Mouse (Mus musculus) forebrain, embryonic 11.5 days (tissue): ENCODE data around the gene Tfeb. TPM values are rescaled to one million over a fixed set of nuclear protein-coding genes. Genes with fewer than 3 reads are reported as not detected.

Source experiments
- ATAC-seq: fragments of 200-750 bp; cut with Nextera tagmentation; replicated peaks from 2 replicates; pipeline ENCODE4 v1.8.0; 2017; ENCODE audit warnings: moderate TSS enrichment; ENCODE audit not compliant: low FRiP score
- DNase-seq: peaks from one replicate; pipeline ENCODE4 v3.0.0-alpha.2; 2017; ENCODE audit warnings: low spot score
- H3K27ac ChIP-seq: fragments of 300-500 bp; sonication (generic); 2 replicates; pipeline ENCODE4 v1.5.1; 2014; ENCODE audit warnings: low read depth, low read length
- H3K27me3 ChIP-seq: fragments of 300-500 bp; sonication (generic); 2 replicates; pipeline ENCODE4 v1.6.1; 2014; ENCODE audit warnings: mild to moderate bottlenecking, low read length, mixed read lengths; ENCODE audit not compliant: control insufficient read depth, insufficient read depth
- H3K36me3 ChIP-seq: fragments of 300-500 bp; sonication (generic); 2 replicates; pipeline ENCODE4 v1.6.1; 2014; ENCODE audit warnings: mild to moderate bottlenecking, low read length, moderate library complexity, mixed read lengths; ENCODE audit not compliant: control insufficient read depth, insufficient read depth
- H3K4me1 ChIP-seq: fragments of 300-500 bp; sonication (generic); replicated peaks from 2 replicates; pipeline ENCODE4 v1.6.1; 2014; ENCODE audit warnings: low read length, mixed read lengths; ENCODE audit not compliant: control insufficient read depth, insufficient read depth
- H3K4me2 ChIP-seq: fragments of 300-500 bp; sonication (generic); 2 replicates; pipeline ENCODE4 v1.6.1; 2014; ENCODE audit warnings: low read depth, mild to moderate bottlenecking, low read length, moderate library complexity, mixed read lengths; ENCODE audit not compliant: severe bottlenecking
- H3K4me3 ChIP-seq: fragments of 300-500 bp; sonication (generic); 2 replicates; pipeline ENCODE4 v1.5.1; 2014; ENCODE audit warnings: low read depth, low read length
- H3K9ac ChIP-seq: fragments of 300-500 bp; sonication (generic); 2 replicates; pipeline ENCODE4 v1.6.1; 2014; ENCODE audit warnings: low read length
- H3K9me3 ChIP-seq: fragments of 300-500 bp; sonication (generic); 2 replicates; pipeline ENCODE4 v1.6.1; 2016; ENCODE audit warnings: low read length, mixed read lengths; ENCODE audit not compliant: control insufficient read depth
- WGBS: fragments of 180-500 bp; shearing (Covaris S2); extraction: QIAGEN DNeasy Blood & Tissue Kit; methylation state at CpG from one replicate; pipeline ENCODE4 v1.1.7; 2014; 5-methylcytosine and 5-hydroxymethylcytosine counted together
- polyA plus RNA-seq: library from polyadenylated mRNA; unstranded; fragments of >200 nt; fragmentation: Nextera tagmentation; extraction: Ambion mirVana; gene quantifications from 2 replicates; pipeline ENCODE4 v1.2.1, GENCODE M21; 2014

Tfeb gene
- polyA plus RNA-seq, 1 experiment from 2014 or later, result 1.9 TPM

DNA sequence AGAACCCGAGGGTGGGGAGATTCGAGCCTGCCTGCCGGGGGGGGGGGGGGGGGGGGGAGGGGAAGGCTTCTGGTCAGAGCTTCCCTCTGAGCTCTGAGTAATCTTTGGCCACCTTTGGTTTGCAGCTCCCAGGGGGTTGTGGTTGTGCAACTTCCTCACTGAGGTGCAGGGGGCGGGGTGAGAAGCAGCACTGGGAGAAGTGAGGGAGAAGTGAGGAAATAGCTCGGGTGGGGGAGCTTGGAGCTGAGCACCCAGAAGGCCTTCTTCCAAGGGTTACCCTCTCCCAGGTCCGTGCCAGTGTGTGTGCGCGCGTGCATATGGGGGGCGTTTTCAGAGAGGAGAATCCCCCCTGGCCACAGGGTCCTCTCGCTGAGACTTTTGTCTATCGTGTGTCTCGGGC is 17.4 kb downstream of the Tfeb start:
- no peaks in the 10 kb centered on the region for H3K36me3 ChIP-seq
- ATAC-seq, result no peak
- WGBS, result 85% methylated on average over 10 of the region's 13 CpGs
- no peak overlapping the region for H3K4me3 ChIP-seq
- H3K9me3 ChIP-seq, result no peaks in the 10 kb centered on the region
- no peak overlapping the region for H3K9ac ChIP-seq
- no peaks in the 10 kb centered on the region for H3K4me1 ChIP-seq
- H3K27ac ChIP-seq, result no peak overlapping the region
- H3K4me2 ChIP-seq, result no peak overlapping the region
- H3K27me3 ChIP-seq, result no peaks in the 10 kb centered on the region
- no peak for DNase-seq

- no peak overlapping the region for H3K4me2 ChIP-seq
- ATAC-seq (no peak), DNase-seq (no peak)
- no peaks in the 10 kb centered on the region for H3K27me3 ChIP-seq
- H3K36me3 ChIP-seq, result no peaks in the 10 kb centered on the region
- WGBS, result 41% methylated on average over 6 of the region's 6 CpGs
- no peak overlapping the region for H3K4me3 ChIP-seq
- H3K4me1 ChIP-seq, result no peaks in the 10 kb centered on the region
- no peak overlapping the region for H3K27ac ChIP-seq
- no peaks in the 10 kb centered on the region for H3K9me3 ChIP-seq
- no peak overlapping the region for H3K9ac ChIP-seq
Measured at GRCm38 (mm10) chr17:47756366-47756765, 19.5 kb downstream of the Tfeb start.

DNA sequence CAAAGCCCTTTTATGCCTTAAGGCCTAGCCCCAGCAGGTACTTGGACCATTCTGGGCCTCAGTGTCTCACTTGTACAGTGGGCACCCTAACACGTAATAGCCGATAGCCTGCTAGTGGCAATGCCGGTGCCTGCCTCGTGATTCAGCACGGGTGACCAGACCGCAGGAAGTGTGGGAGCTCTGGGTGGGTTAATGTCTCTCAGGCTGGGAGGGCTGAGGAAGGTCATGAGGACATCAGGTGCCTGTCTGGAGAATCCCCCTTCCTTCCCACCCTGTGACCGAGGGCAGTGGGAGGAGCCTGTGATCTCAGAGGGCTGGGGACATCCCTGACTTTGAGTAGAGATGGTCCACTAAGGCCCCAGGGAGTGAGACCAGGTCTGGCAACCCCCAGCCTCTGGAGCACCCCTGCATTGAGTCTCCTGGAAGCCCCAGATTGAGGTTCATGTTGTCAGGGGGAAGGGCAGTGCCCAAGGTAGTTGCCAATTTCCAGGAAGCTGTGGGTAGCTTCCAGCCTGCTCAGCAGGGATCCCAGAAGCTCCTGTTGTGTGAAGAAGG is 20.3 kb downstream of the Tfeb start:
- Histone ChIP-seq H3K27me3 (no peaks in the 10 kb centered on the region), H3K4me3 (no peak overlapping the region), H3K27ac (no peak overlapping the region), H3K36me3 (no peaks in the 10 kb centered on the region), H3K4me1 (no peaks in the 10 kb centered on the region), H3K9me3 (no peaks in the 10 kb centered on the region), H3K9ac (no peak overlapping the region), H3K4me2 (no peak overlapping the region)
- DNase-seq (no peak), ATAC-seq (no peak)
- WGBS, result 86% methylated on average over 7 of the region's 7 CpGs

GRCm38 (mm10) chr17:47759702-47760410 is 23.0 kb downstream of the Tfeb start:
- H3K9ac ChIP-seq, result no peak overlapping the region
- no peaks in the 10 kb centered on the region for H3K9me3 ChIP-seq
- ATAC-seq, result no peak
- no peaks in the 10 kb centered on the region for H3K4me1 ChIP-seq
- no peaks in the 10 kb centered on the region for H3K36me3 ChIP-seq
- H3K27me3 ChIP-seq, result no peaks in the 10 kb centered on the region
- DNase-seq, result no peak
- 72% methylated on average over 15 of the region's 15 CpGs for WGBS
- no peak overlapping the region for H3K27ac ChIP-seq
- H3K4me2 ChIP-seq, result no peak overlapping the region
- no peak overlapping the region for H3K4me3 ChIP-seq

DNA sequence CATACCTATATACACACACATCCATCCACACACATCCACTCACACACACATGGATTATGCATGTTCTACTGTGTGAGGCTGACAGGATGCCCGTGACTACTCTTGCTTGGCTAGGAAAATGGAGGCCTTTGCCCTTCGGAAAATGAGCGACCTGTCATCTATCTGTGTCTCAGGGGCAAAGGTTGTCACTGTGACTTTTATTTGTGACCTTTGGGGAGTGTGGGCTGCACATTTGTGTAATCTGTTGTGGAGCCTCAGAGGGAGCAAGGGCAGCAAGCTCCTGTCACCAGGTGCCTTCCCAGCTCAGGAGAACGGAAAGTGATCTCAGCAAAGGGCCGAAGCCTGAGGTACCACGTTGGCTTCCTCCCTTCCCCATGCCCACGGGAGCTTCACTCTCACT is 25.2 kb downstream of the Tfeb start:
- H3K9ac ChIP-seq, result no peak overlapping the region
- 84% methylated on average over 7 of the region's 7 CpGs for WGBS
- ATAC-seq (no peak), DNase-seq (no peak)
- no peaks in the 10 kb centered on the region for H3K9me3 ChIP-seq
- H3K27me3 ChIP-seq, result no peaks in the 10 kb centered on the region
- H3K4me1 ChIP-seq, result no peaks in the 10 kb centered on the region
- H3K27ac ChIP-seq, result no peak overlapping the region
- no peaks in the 10 kb centered on the region for H3K36me3 ChIP-seq
- no peak overlapping the region for H3K4me3 ChIP-seq
- no peak overlapping the region for H3K4me2 ChIP-seq

DNA sequence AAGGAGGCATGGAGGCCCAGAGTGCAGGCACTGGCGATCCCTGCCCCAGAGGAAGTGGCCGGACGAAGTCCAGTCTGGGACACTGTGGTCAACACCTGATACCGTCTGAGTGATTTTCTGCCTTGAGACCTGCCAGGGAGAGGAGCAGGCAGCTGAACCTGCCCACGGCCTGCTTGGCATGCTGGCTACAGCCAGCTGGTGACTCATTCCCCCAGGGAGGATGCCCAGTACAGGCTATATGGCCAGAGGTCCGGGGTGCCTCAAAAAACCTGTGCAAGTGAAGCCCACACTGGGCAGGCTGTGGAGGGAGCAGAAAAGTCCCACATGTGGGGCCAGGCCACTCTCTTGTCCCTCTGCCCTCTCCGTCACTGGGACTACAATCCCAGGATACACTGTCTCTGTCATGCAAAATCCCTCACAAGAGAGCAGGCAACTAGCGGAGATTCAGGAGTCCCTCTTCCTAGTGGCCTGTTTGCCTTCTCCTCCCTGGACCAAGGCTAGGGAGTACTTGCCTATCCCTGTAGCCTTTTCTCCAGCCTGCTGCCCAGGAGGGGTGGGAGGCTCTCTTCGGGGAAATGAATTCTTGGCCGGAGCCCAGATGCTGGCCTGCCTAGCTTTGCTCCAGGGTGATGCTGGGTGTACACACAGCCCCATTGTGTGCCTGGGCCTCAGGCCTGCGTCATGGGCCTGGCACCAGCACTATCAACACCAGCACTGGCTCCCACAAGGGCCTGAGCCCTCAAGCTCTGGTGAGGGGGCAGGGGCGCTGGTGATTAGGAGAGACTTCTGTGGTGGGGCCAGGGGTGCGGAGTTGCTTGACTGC is 25.9 kb downstream of the Tfeb start:
- ATAC-seq (no peak), DNase-seq (no peak)
- no peaks in the 10 kb centered on the region for H3K9me3 ChIP-seq
- H3K4me1 ChIP-seq, result no peaks in the 10 kb centered on the region
- no peaks in the 10 kb centered on the region for H3K36me3 ChIP-seq
- no peaks in the 10 kb centered on the region for H3K27me3 ChIP-seq
- H3K4me2 ChIP-seq, result no peak overlapping the region
- no peak overlapping the region for H3K4me3 ChIP-seq
- H3K9ac ChIP-seq, result no peak overlapping the region
- H3K27ac ChIP-seq, result no peak overlapping the region
- 79% methylated on average over 13 of the region's 13 CpGs for WGBS

DNA sequence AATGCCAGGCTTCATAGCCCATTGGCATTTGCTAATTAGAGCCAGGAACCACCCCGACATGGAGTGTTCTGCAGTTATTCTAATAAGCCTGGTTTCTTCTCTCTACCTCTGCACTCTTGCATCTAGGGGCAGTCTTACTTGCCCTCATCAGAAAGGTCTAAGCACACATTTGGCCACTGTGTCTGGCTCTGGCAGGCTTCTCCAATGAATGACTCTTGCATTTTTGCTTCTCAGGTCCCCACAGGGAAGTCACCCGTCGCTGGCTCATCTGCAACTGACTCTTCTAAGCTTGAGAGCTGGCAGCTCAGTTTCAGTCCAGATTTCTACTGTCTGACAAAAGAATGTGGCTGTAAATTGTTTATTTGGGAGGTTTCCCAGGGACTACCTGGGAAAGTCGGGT is 29.2 kb downstream of the Tfeb start:
- H3K9ac ChIP-seq, result no peak overlapping the region
- H3K9me3 ChIP-seq, result no peaks in the 10 kb centered on the region
- 79% methylated on average over 4 of the region's 4 CpGs for whole genome bisulfite sequencing
- H3K36me3 ChIP-seq, result no peaks in the 10 kb centered on the region
- ATAC-seq, result no peak
- no peaks in the 10 kb centered on the region for H3K27me3 ChIP-seq
- no peak overlapping the region for H3K27ac ChIP-seq
- H3K4me1 ChIP-seq, result no peaks in the 10 kb centered on the region
- no peak overlapping the region for H3K4me3 ChIP-seq
- DNase-seq, result no peak
- no peak overlapping the region for H3K4me2 ChIP-seq

DNA sequence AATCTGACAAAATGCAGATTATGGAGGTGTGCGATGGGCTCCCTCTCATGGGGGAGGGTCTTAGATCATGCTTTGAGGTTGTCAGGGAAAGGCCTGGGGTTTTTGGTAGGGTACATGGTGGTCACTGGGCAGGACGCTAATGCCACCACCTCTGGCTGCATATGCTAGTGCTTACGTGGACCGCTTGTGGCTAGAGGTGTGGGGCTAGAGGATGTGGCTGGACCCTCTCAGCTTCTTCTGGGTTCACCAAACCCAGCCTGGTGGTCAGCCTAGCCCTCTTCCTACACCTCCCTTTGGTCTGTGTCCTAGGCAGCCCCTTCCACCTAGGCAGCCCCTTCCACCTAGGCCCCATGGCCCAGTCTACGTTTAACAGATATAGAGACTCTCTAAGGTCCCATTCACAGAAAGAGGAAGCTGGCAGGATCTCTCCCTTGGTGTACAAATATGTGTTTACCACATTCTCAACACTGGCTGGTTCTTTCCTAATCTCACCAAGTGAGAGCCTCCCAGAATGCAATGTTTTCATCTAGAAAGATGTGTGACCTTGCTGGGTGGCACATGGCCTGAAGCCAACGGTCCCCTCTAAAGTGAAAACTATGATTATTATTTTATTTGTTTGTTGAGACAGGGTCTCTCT is 29.7 kb downstream of the Tfeb start:
- H3K36me3 ChIP-seq, result no peaks in the 10 kb centered on the region
- H3K27ac ChIP-seq, result no peak overlapping the region
- ATAC-seq (no peak), DNase-seq (no peak)
- no peak overlapping the region for H3K4me3 ChIP-seq
- H3K9me3 ChIP-seq, result no peaks in the 10 kb centered on the region
- WGBS, result 93% methylated on average over 6 of the region's 6 CpGs
- H3K4me2 ChIP-seq, result no peak overlapping the region
- H3K9ac ChIP-seq, result no peak overlapping the region
- no peaks in the 10 kb centered on the region for H3K27me3 ChIP-seq
- no peaks in the 10 kb centered on the region for H3K4me1 ChIP-seq
